Mouse (Mus musculus) hindbrain, embryonic 14.5 days (tissue): ENCODE measurements around the gene Cd300ld. TPM values are rescaled to one million over a fixed set of nuclear protein-coding genes. Genes with fewer than 3 reads are reported as not detected.

Experiments
- ATAC-seq: fragments of 200-750 bp; cut with Nextera tagmentation; 2 replicates; pipeline ENCODE4 v1.8.0; 2017; ENCODE audit warnings: moderate number of reproducible peaks, mild to moderate bottlenecking, moderate TSS enrichment, moderate library complexity; ENCODE audit not compliant: low FRiP score
- DNase-seq: peaks from one replicate; pipeline ENCODE4 v3.0.0-alpha.2; 2015; ENCODE audit warnings: low spot score
- H3K27ac ChIP-seq: fragments of 300-500 bp; sonication (generic); 2 replicates; pipeline ENCODE4 v1.5.1; 2014; ENCODE audit warnings: mild to moderate bottlenecking, moderate library complexity
- H3K27me3 ChIP-seq: fragments of 300-500 bp; sonication (generic); 2 replicates; pipeline ENCODE4 v1.6.1; 2014; ENCODE audit warnings: mild to moderate bottlenecking, low read length, mixed read lengths; ENCODE audit not compliant: control insufficient read depth, insufficient read depth
- H3K36me3 ChIP-seq: fragments of 300-500 bp; sonication (generic); replicated peaks from 2 replicates; pipeline ENCODE4 v1.6.1; 2014; ENCODE audit not compliant: control insufficient read depth, insufficient read depth
- H3K4me1 ChIP-seq: fragments of 300-500 bp; sonication (generic); replicated peaks from 2 replicates; pipeline ENCODE4 v1.6.1; 2014; ENCODE audit warnings: antibody characterized with exemption, low read length, mixed read lengths; ENCODE audit not compliant: control insufficient read depth, insufficient read depth
- H3K4me2 ChIP-seq: fragments of 300-500 bp; sonication (generic); replicated peaks from 2 replicates; pipeline ENCODE4 v1.6.1; 2014; ENCODE audit warnings: mild to moderate bottlenecking, moderate library complexity
- H3K4me3 ChIP-seq: fragments of 300-500 bp; sonication (generic); replicated peaks from 2 replicates; pipeline ENCODE4 v1.5.1; 2014; ENCODE audit warnings: mild to moderate bottlenecking, low read length
- H3K9ac ChIP-seq: fragments of 300-500 bp; sonication (generic); 2 replicates; pipeline ENCODE4 v1.6.1; 2014
- H3K9me3 ChIP-seq: fragments of 300-500 bp; sonication (generic); 2 replicates; pipeline ENCODE4 v1.6.1; 2016; ENCODE audit warnings: low read length; ENCODE audit not compliant: control insufficient read depth
- WGBS: fragments of 180-500 bp; shearing (Covaris S2); extraction: QIAGEN DNeasy Blood & Tissue Kit; methylation state at CpG from one replicate; pipeline ENCODE4 v1.1.7; 2014; 5-methylcytosine and 5-hydroxymethylcytosine counted together
- polyA plus RNA-seq: library from polyadenylated mRNA; unstranded; fragments of >200 nt; fragmentation: Nextera tagmentation; extraction: Ambion mirVana; gene quantifications from 2 replicates; pipeline ENCODE4 v1.2.1, GENCODE M21; 2014

Cd300ld gene
- polyA plus RNA-seq, 1 experiment from 2014 or later = 0.11 TPM

GRCm38 (mm10) chr11:114965182-114965828 is 24.4 kb downstream of the Cd300ld start:
- H3K9ac ChIP-seq = no peak overlapping the region
- no peaks in the 10 kb centered on the region for H3K9me3 ChIP-seq
- H3K27me3 ChIP-seq = no peaks in the 10 kb centered on the region
- no peak overlapping the region for H3K4me2 ChIP-seq
- no peak overlapping the region for H3K4me3 ChIP-seq
- H3K36me3 ChIP-seq = no peaks in the 10 kb centered on the region
- H3K27ac ChIP-seq = no peak overlapping the region
- no peaks in the 10 kb centered on the region for H3K4me1 ChIP-seq
- DNase-seq (no peak), ATAC-seq (no peak)
- 76% methylated on average over 3 of the region's 3 CpGs for WGBS

- no peak overlapping the region for H3K4me3 ChIP-seq
- 85% methylated on average over 1 of the region's 1 CpGs for WGBS
- H3K9ac ChIP-seq = no peak overlapping the region
- DNase-seq (no peak), ATAC-seq (no peak)
- no peak overlapping the region for H3K27ac ChIP-seq
- no peaks in the 10 kb centered on the region for H3K4me1 ChIP-seq
- no peaks in the 10 kb centered on the region for H3K27me3 ChIP-seq
- H3K4me2 ChIP-seq = no peak overlapping the region
- no peaks in the 10 kb centered on the region for H3K36me3 ChIP-seq
- H3K9me3 ChIP-seq = no peaks in the 10 kb centered on the region
Measured at GRCm38 (mm10) chr11:114960369-114960768, 29.4 kb downstream of the Cd300ld start.

GRCm38 (mm10) chr11:114934144-114934543 is 55.6 kb downstream of the Cd300ld start, which contains the start of gene Cd300lb:
Gene Cd300lb (minus strand): TSS chr11:114934386.
- Histone ChIP-seq H3K27me3 (no peaks in the 10 kb centered on the region), H3K9ac (no peak within 1 kb of the TSS), H3K4me3 (no peak within 1 kb of the TSS), H3K27ac (no peak within 1 kb of the TSS), H3K36me3 (no peaks in the 10 kb centered on the region), H3K4me1 (no peaks in the 10 kb centered on the region), H3K4me2 (no peak within 1 kb of the TSS), H3K9me3 (no peaks in the 10 kb centered on the region)
- 66% methylated on average over 6 of the region's 6 CpGs for whole genome bisulfite sequencing
- DNase-seq (no peak), ATAC-seq (no peak)

- H3K4me2 ChIP-seq = no peak overlapping the region
- DNase-seq (no peak), ATAC-seq (no peak)
- no peaks in the 10 kb centered on the region for H3K4me1 ChIP-seq
- no peak overlapping the region for H3K4me3 ChIP-seq
- no peak overlapping the region for H3K27ac ChIP-seq
- H3K36me3 ChIP-seq = no peaks in the 10 kb centered on the region
- no peaks in the 10 kb centered on the region for H3K27me3 ChIP-seq
- 88% methylated on average over 4 of the region's 4 CpGs for WGBS
- no peak overlapping the region for H3K9ac ChIP-seq
- H3K9me3 ChIP-seq = no peaks in the 10 kb centered on the region
Measured at GRCm38 (mm10) chr11:114933591-114933990, 56.1 kb downstream of the Cd300ld start.

Other genes with a start within 250 kb of the Cd300ld start
- gene Kif19a, start 224.5 kb downstream of the Cd300ld start, polyA plus RNA-seq = 0.99 and 1.4 TPM in 2 replicates
- gene Btbd17, start 194.0 kb downstream of the Cd300ld start, polyA plus RNA-seq = 20.0 and 22.1 TPM in 2 replicates
- not detected in 2 replicates for gene Gpr142, start 191.0 kb downstream of the Cd300ld start, polyA plus RNA-seq
- 8.5 and 9.9 TPM in 2 replicates for gene Gprc5c, start 138.8 kb downstream of the Cd300ld start, polyA plus RNA-seq
- gene Cd300a, start 99.9 kb downstream of the Cd300ld start, polyA plus RNA-seq = 0.81 and 1.9 TPM in 2 replicates
- gene Cd300lb, start 55.5 kb downstream of the Cd300ld start, polyA plus RNA-seq = 0.10 and 0.29 TPM in 2 replicates
- gene Cd300c, start 20.8 kb downstream of the Cd300ld start, polyA plus RNA-seq = not detected in 2 replicates
- gene Cd300c2, start 12.0 kb upstream of the Cd300ld start, polyA plus RNA-seq = 1.0 and 1.7 TPM in 2 replicates
- gene Cd300ld2, start 26.3 kb upstream of the Cd300ld start, polyA plus RNA-seq = not detected in 2 replicates
- not detected in 2 replicates for gene Cd300ld4, start 37.1 kb upstream of the Cd300ld start, polyA plus RNA-seq
- not detected in 2 replicates for gene Cd300ld5, start 47.8 kb upstream of the Cd300ld start, polyA plus RNA-seq
- not detected in 2 replicates for gene Cd300ld3, start 58.5 kb upstream of the Cd300ld start, polyA plus RNA-seq
- gene Cd300e, start 72.3 kb upstream of the Cd300ld start, polyA plus RNA-seq = 0.16 TPM in 1 of 2 replicates, not detected in the other
- gene Rab37, start 101.5 kb upstream of the Cd300ld start, polyA plus RNA-seq = 0.59 and 0.66 TPM in 2 replicates
- not detected in 2 replicates for gene Cd300lf, start 144.1 kb upstream of the Cd300ld start, polyA plus RNA-seq
- 60.5 and 65.9 TPM in 2 replicates for gene Slc9a3r1, start 173.4 kb upstream of the Cd300ld start, polyA plus RNA-seq
- gene Tmem104, start 197.6 kb upstream of the Cd300ld start, polyA plus RNA-seq = 10.7 and 11.7 TPM in 2 replicates
- 18.2 and 20.0 TPM in 2 replicates for gene Nat9, start 197.9 kb upstream of the Cd300ld start, polyA plus RNA-seq